Mouse (Mus musculus) adrenal gland, postnatal 36 days (tissue): ENCODE data around the gene Sh3rf1. TPM values are rescaled to one million over a fixed set of nuclear protein-coding genes. Genes with fewer than 3 reads are reported as not detected.

Experiments
- DNase-seq, 2 experiments: peaks; one replicate each; pipeline ENCODE4 v3.0.0; 2021; ENCODE audit warnings: mixed read lengths in 1 of 2
- total RNA-seq, 2 experiments: library from RNA; stranded (reverse); gene quantifications; 2 replicates each; pipeline ENCODE4 v1.2.3; 2021

Gene Sh3rf1
- total RNA-seq, 2 experiments from 2014 or later, result 10.3 to 12.7 TPM

- no peak for DNase-seq
Observed at GRCm38 (mm10) chr8:61421606-61422005, 197.9 kb downstream of the Sh3rf1 start.

GRCm38 (mm10) chr8:61425125-61425524 lies 201.5 kb downstream of the Sh3rf1 start:
- DNase-seq, result no peak

- DNase-seq, result no peak
Observed at GRCm38 (mm10) chr8:61426072-61426471, 202.4 kb downstream of the Sh3rf1 start.

GRCm38 (mm10) chr8:61426671-61427070 lies 203.0 kb downstream of the Sh3rf1 start:
- no peak for DNase-seq

GRCm38 (mm10) chr8:61427916-61428681 lies 204.4 kb downstream of the Sh3rf1 start:
- no peak for DNase-seq

- DNase-seq, result no peak
Observed at GRCm38 (mm10) chr8:61428821-61429482, 205.3 kb downstream of the Sh3rf1 start.

GRCm38 (mm10) chr8:61435481-61435880 lies 211.8 kb downstream of the Sh3rf1 start:
- DNase-seq, result no peak

- no peak for DNase-seq
Observed at GRCm38 (mm10) chr8:61436147-61436546, 212.5 kb downstream of the Sh3rf1 start.

GRCm38 (mm10) chr8:61436586-61437304 lies 213.1 kb downstream of the Sh3rf1 start:
- no peak for DNase-seq

- no peak for DNase-seq
Observed at GRCm38 (mm10) chr8:61437305-61437605, 213.6 kb downstream of the Sh3rf1 start.

GRCm38 (mm10) chr8:61442988-61443387 lies 219.3 kb downstream of the Sh3rf1 start:
- DNase-seq, result no peak

GRCm38 (mm10) chr8:61444358-61444757 lies 220.7 kb downstream of the Sh3rf1 start:
- no peak for DNase-seq

Other genes with a start within 250 kb of the Sh3rf1 start
- gene Clcn3, start 240.6 kb upstream of the Sh3rf1 start, total RNA-seq, result 10 to 100 TPM; 44.8 to 51.2 TPM
- gene Nek1, start 230.7 kb upstream of the Sh3rf1 start, total RNA-seq, result 10 to 100 TPM; 14.2 to 15.3 TPM